11 mouse cellular contexts compared by ENCODE assay signal in genomic region chr14:103180096-103180495, GRCm38 (mm10).
"Had no signal": no experiment of that assay in that cellular context is flagged by ENCODE, and none has a peak within 500 bp of the region (broad histone marks: within the 10 kb centered on the region; RNA-seq: fewer than 3 reads in every experiment).

No protein-coding gene starts in this region.

- DNase-seq: lung, adult 2 months; lung, postnatal 14 days; lung, postnatal 36 days; retina, postnatal 1 day; right cerebral cortex, adult 18-20 months; right cerebral cortex, postnatal 25 days; right cerebral cortex, postnatal 4 days; spleen, adult 18-20 months; thymus, adult 18-20 months; thymus, postnatal 14 days; thymus, postnatal 36 days had no signal
